Mouse (Mus musculus) stomach, postnatal 0 days (tissue): Measurements from ENCODE around the gene Unc5b. TPM values are rescaled to one million over a fixed set of nuclear protein-coding genes. Genes with fewer than 3 reads are reported as not detected.

Experiments used
- ATAC-seq: fragments of 200-750 bp; cut with Nextera tagmentation; 2 replicates; pipeline ENCODE4 v1.8.0; 2017; ENCODE audit not compliant: low FRiP score, low TSS enrichment
- DNase-seq: peaks from one replicate; pipeline ENCODE4 v3.0.0-alpha.2; 2016; ENCODE audit warnings: low spot score
- H3K27ac ChIP-seq: fragments of 300-500 bp; sonication (generic); replicated peaks from 2 replicates; pipeline ENCODE4 v1.5.1; 2014; ENCODE audit warnings: mild to moderate bottlenecking, control low read depth
- H3K27me3 ChIP-seq: fragments of 300-500 bp; sonication (generic); 2 replicates; pipeline ENCODE4 v1.6.1; 2014; ENCODE audit warnings: low read length; ENCODE audit not compliant: control insufficient read depth, insufficient read depth
- H3K36me3 ChIP-seq: fragments of 300-500 bp; sonication (generic); 2 replicates; pipeline ENCODE4 v1.6.1; 2014; ENCODE audit warnings: low read length, mixed read lengths; ENCODE audit not compliant: control insufficient read depth, insufficient read depth
- H3K4me1 ChIP-seq: fragments of 300-500 bp; sonication (generic); replicated peaks from 2 replicates; pipeline ENCODE4 v1.6.1; 2014; ENCODE audit warnings: antibody characterized with exemption; ENCODE audit not compliant: control insufficient read depth, insufficient read depth
- H3K4me2 ChIP-seq: fragments of 300-500 bp; sonication (generic); replicated peaks from 2 replicates; pipeline ENCODE4 v1.6.1; 2014; ENCODE audit warnings: low read depth, mild to moderate bottlenecking, control low read depth, moderate library complexity
- H3K4me3 ChIP-seq: fragments of 300-500 bp; sonication (generic); 2 replicates; pipeline ENCODE4 v1.5.1; 2014; ENCODE audit warnings: low read depth, low read length, control low read depth
- H3K9ac ChIP-seq: fragments of 300-500 bp; sonication (generic); 2 replicates; pipeline ENCODE4 v1.6.1; 2014; ENCODE audit warnings: mild to moderate bottlenecking, low read length, control low read depth, mixed read lengths
- H3K9me3 ChIP-seq: fragments of 300-500 bp; sonication (generic); 2 replicates; pipeline ENCODE4 v1.6.1; 2016; ENCODE audit warnings: low read length; ENCODE audit not compliant: control insufficient read depth
- CTCF ChIP-seq: IDR thresholded peaks from 2 replicates; pipeline ENCODE4 v1.5.1; 2016; ENCODE audit warnings: antibody characterized with exemption, low read depth, mild to moderate bottlenecking, moderate library complexity
- EP300 ChIP-seq: optimal IDR thresholded peaks from 2 replicates; pipeline ENCODE3; 2016; ENCODE audit warnings: antibody characterized with exemption
- WGBS: fragments of 180-500 bp; shearing (Covaris S2); extraction: QIAGEN DNeasy Blood & Tissue Kit; methylation state at CpG from one replicate; pipeline ENCODE4 v1.1.7; 2014; 5-methylcytosine and 5-hydroxymethylcytosine counted together
- polyA plus RNA-seq: library from polyadenylated mRNA; unstranded; fragments of >200 nt; fragmentation: Nextera tagmentation; extraction: Ambion mirVana; gene quantifications from 2 replicates; pipeline ENCODE4 v1.2.1, GENCODE M21; 2015

Unc5b gene
- polyA plus RNA-seq, 1 experiment from 2014 or later, result 3.8 TPM

- H3K9me3 ChIP-seq, result no peaks in the 10 kb centered on the region
- no peaks in the 10 kb centered on the region for H3K36me3 ChIP-seq
- DNase-seq (no peak), ATAC-seq (no peak)
- H3K9ac ChIP-seq, result no peak overlapping the region
- TF ChIP-seq CTCF, result no peak
- TF ChIP-seq EP300, result no peak
- H3K27ac ChIP-seq, result no peak overlapping the region
- peaks cover 5% of the 10 kb centered on the region; the same call in 1 of the 2 replicates for H3K4me1 ChIP-seq
- 16% methylated on average over 19 of the region's 19 CpGs for WGBS
- H3K4me2 ChIP-seq, result no peak overlapping the region
- no peak overlapping the region for H3K4me3 ChIP-seq
- no peaks in the 10 kb centered on the region for H3K27me3 ChIP-seq
Observed at GRCm38 (mm10) chr10:60800295-60801167, 30.9 kb downstream of the Unc5b start.

GRCm38 (mm10) chr10:60797682-60798422 is 33.5 kb downstream of the Unc5b start:
- DNase-seq, result no peak
- no peaks in the 10 kb centered on the region for H3K27me3 ChIP-seq
- H3K4me3 ChIP-seq, result no peak overlapping the region
- 69% methylated on average over 14 of the region's 14 CpGs for WGBS
- no peak overlapping the region for H3K9ac ChIP-seq
- H3K4me2 ChIP-seq, result no peak overlapping the region
- H3K27ac ChIP-seq, result no peak overlapping the region
- H3K4me1 ChIP-seq, result no peaks in the 10 kb centered on the region
- no peaks in the 10 kb centered on the region for H3K9me3 ChIP-seq
- no peak for TF ChIP-seq EP300
- peak; percentile 13; the same call in 1 of the 2 replicates for TF ChIP-seq CTCF
- no peaks in the 10 kb centered on the region for H3K36me3 ChIP-seq
- ATAC-seq, result no peak

- WGBS, result 79% methylated on average over 7 of the region's 7 CpGs
- Histone ChIP-seq H3K9me3 (no peaks in the 10 kb centered on the region), H3K27me3 (no peaks in the 10 kb centered on the region), H3K4me3 (no peak overlapping the region), H3K4me2 (no peak overlapping the region), H3K27ac (peak overlapping the region; percentile 56), H3K4me1 (peaks cover 5% of the 10 kb centered on the region), H3K9ac (no peak overlapping the region), H3K36me3 (no peaks in the 10 kb centered on the region)
- peak; percentile 59 for DNase-seq
- no peak for TF ChIP-seq EP300
- TF ChIP-seq CTCF, result no peak
- ATAC-seq, result peak; percentile 81
Observed at GRCm38 (mm10) chr10:60796474-60796873, 34.9 kb downstream of the Unc5b start.

GRCm38 (mm10) chr10:60796028-60796427 is 35.4 kb downstream of the Unc5b start:
- H3K36me3 ChIP-seq, result no peaks in the 10 kb centered on the region
- peak overlapping the region; percentile 56 for H3K27ac ChIP-seq
- TF ChIP-seq EP300 (no peak), CTCF (no peak)
- no peak overlapping the region for H3K4me2 ChIP-seq
- no peaks in the 10 kb centered on the region for H3K9me3 ChIP-seq
- DNase-seq (peak; percentile 53), ATAC-seq (peak; percentile 80)
- H3K27me3 ChIP-seq, result no peaks in the 10 kb centered on the region
- no peak overlapping the region for H3K9ac ChIP-seq
- 74% methylated on average over 5 of the region's 5 CpGs for WGBS
- no peak overlapping the region for H3K4me3 ChIP-seq
- peaks cover 5% of the 10 kb centered on the region for H3K4me1 ChIP-seq

- Histone ChIP-seq H3K4me3 (no peak overlapping the region), H3K4me2 (no peak overlapping the region), H3K9me3 (no peaks in the 10 kb centered on the region), H3K9ac (no peak overlapping the region), H3K27me3 (no peaks in the 10 kb centered on the region), H3K4me1 (peaks cover 5% of the 10 kb centered on the region), H3K36me3 (no peaks in the 10 kb centered on the region), H3K27ac (no peak overlapping the region)
- TF ChIP-seq CTCF (no peak), EP300 (no peak)
- DNase-seq, result no peak
- 68% methylated on average over 8 of the region's 8 CpGs for WGBS
- no peak for ATAC-seq
Observed at GRCm38 (mm10) chr10:60794792-60795191, 36.6 kb downstream of the Unc5b start.

GRCm38 (mm10) chr10:60794374-60794773 is 37.0 kb downstream of the Unc5b start:
- Histone ChIP-seq H3K4me1 (peaks cover 5% of the 10 kb centered on the region), H3K9me3 (no peaks in the 10 kb centered on the region), H3K36me3 (no peaks in the 10 kb centered on the region), H3K27me3 (no peaks in the 10 kb centered on the region), H3K9ac (no peak overlapping the region), H3K4me3 (no peak overlapping the region), H3K4me2 (no peak overlapping the region), H3K27ac (no peak overlapping the region)
- DNase-seq, result no peak
- ATAC-seq, result no peak
- 66% methylated on average over 11 of the region's 11 CpGs for WGBS
- TF ChIP-seq EP300 (no peak), CTCF (no peak)
